ENCODE assay signal across 11 mouse cellular contexts in genomic region chr3:31097102-31097720, GRCm38 (mm10). TPM values are rescaled to one million over a fixed set of nuclear protein-coding genes. Genes with fewer than 3 reads are reported as not detected.
DNase-seq lines count a peak whose midpoint lies in the region; ATAC-seq and TF ChIP-seq lines count a peak whose summit lies in the region.
"Had no signal": no experiment of that assay in that cellular context is flagged by ENCODE, and none has a peak within 500 bp of the region (broad histone marks: within the 10 kb centered on the region; RNA-seq: fewer than 3 reads in every experiment).

No protein-coding gene starts in this region.

- WGBS in lung, postnatal 0 days = 66% methylated on average over 13 of the region's 13 CpGs
- 82% methylated on average over 13 of the region's 13 CpGs for WGBS in intestine, postnatal 0 days
- 76% methylated on average over 13 of the region's 13 CpGs for WGBS in stomach, embryonic 16.5 days

- peak; percentile 70 for TF ChIP-seq EP300 in lung, postnatal 0 days (IDR thresholded peaks at IDR 0.05)

- intact Hi-C loops in gastrocnemius, postnatal 14 days (cut with DNase I; ENCODE audit: low total_unique reads) = no loop called here

- H3K36me3 ChIP-seq in lung, postnatal 0 days (ENCODE audit: insufficient read depth, low read length) = no peaks in the 10 kb centered on the region
- peaks cover 7% of the 10 kb centered on the region; the same call in 1 of the 2 replicates for H3K36me3 ChIP-seq in intestine, postnatal 0 days (ENCODE audit: control insufficient read depth, insufficient read depth)
- no peaks in the 10 kb centered on the region for H3K36me3 ChIP-seq in stomach, embryonic 16.5 days (ENCODE audit: control insufficient read depth, insufficient read depth, low read length)

- H3K27me3 ChIP-seq in lung, postnatal 0 days (replicated peaks; ENCODE audit: insufficient read depth, low read length) = no peaks in the 10 kb centered on the region
- H3K27me3 ChIP-seq in intestine, postnatal 0 days (replicated peaks; ENCODE audit: control insufficient read depth, insufficient read depth, low read length) = no peaks in the 10 kb centered on the region
- H3K27me3 ChIP-seq in stomach, embryonic 16.5 days (ENCODE audit: control insufficient read depth, insufficient read depth, low read length) = no peaks in the 10 kb centered on the region

- H3K4me1 ChIP-seq in lung, postnatal 0 days (ENCODE audit: insufficient read depth, low read depth, low read length) = peaks cover 14% of the 10 kb centered on the region; the same call in 1 of the 2 replicates
- H3K4me1 ChIP-seq in intestine, postnatal 0 days (replicated peaks; ENCODE audit: control insufficient read depth, insufficient read depth, low read length) = peaks cover 23% of the 10 kb centered on the region
- peaks cover 15% of the 10 kb centered on the region for H3K4me1 ChIP-seq in stomach, embryonic 16.5 days (ENCODE audit: control insufficient read depth, insufficient read depth, low read length)

- peak; percentile 88 for DNase-seq in heart, adult 11 months
- no peak for DNase-seq in heart, adult 8-10 months (ENCODE audit: low spot score)
- peak; percentile 87 for DNase-seq in lung, postnatal 0 days (ENCODE audit: low spot score)
- DNase-seq in lung, adult 18-20 months = no peak
- DNase-seq in gastrocnemius, postnatal 14 days = no peak
- DNase-seq in B cell, adult 2 months = no peak
- DNase-seq: layer of hippocampus, postnatal 36 days; lung, postnatal 10 days; right cerebral cortex, postnatal 4 days had no signal

- TF ChIP-seq CTCF in lung, postnatal 0 days (IDR thresholded peaks at IDR 0.05) = no peak
- TF ChIP-seq CTCF in intestine, postnatal 0 days (IDR thresholded peaks at IDR 0.05; ENCODE audit: low read depth) = no peak

- no peaks in the 10 kb centered on the region for H3K9me3 ChIP-seq in lung, postnatal 0 days (ENCODE audit: low read length)
- H3K9me3 ChIP-seq in intestine, postnatal 0 days (ENCODE audit: control insufficient read depth) = no peaks in the 10 kb centered on the region
- no peaks in the 10 kb centered on the region for H3K9me3 ChIP-seq in stomach, embryonic 16.5 days (replicated peaks; ENCODE audit: control insufficient read depth, low read length)

- H3K4me3 ChIP-seq in lung, postnatal 0 days (ENCODE audit: low read depth, low read length) = peak overlapping the region; percentile 5; the same call in 1 of the 2 replicates
- no peak overlapping the region for H3K4me3 ChIP-seq in intestine, postnatal 0 days (ENCODE audit: low read depth, low read length)
- peak overlapping the region; percentile 4; the same call in 1 of the 2 replicates for H3K4me3 ChIP-seq in stomach, embryonic 16.5 days (replicated peaks; ENCODE audit: low read length)

- H3K4me2 ChIP-seq in lung, postnatal 0 days (replicated peaks; ENCODE audit: low read depth, low read length) = peak overlapping the region; percentile 43
- H3K4me2 ChIP-seq in intestine, postnatal 0 days (replicated peaks; ENCODE audit: low read depth) = peak overlapping the region; percentile 40
- peak overlapping the region; percentile 20 for H3K4me2 ChIP-seq in stomach, embryonic 16.5 days (ENCODE audit: low read depth, low read length)

- H3K27ac ChIP-seq in lung, postnatal 0 days (ENCODE audit: low read length) = peak overlapping the region; percentile 99
- no peak overlapping the region for H3K27ac ChIP-seq in intestine, postnatal 0 days (ENCODE audit: low read depth, low read length)
- no peak overlapping the region for H3K27ac ChIP-seq in stomach, embryonic 16.5 days (ENCODE audit: low read length)

- H3K9ac ChIP-seq in lung, postnatal 0 days (replicated peaks; ENCODE audit: low read depth) = no peak overlapping the region
- H3K9ac ChIP-seq in intestine, postnatal 0 days (ENCODE audit: low read depth, low read length) = no peak overlapping the region
- 0 out of 2 replicates have a peak overlapping the region, but pooled peaks have one; percentile 7 for H3K9ac ChIP-seq in stomach, embryonic 16.5 days (ENCODE audit: low read length)

- no peak for ATAC-seq in lung, postnatal 0 days
- no peak for ATAC-seq in intestine, postnatal 0 days
- no peak for ATAC-seq in stomach, embryonic 16.5 days (ENCODE audit: insufficient read depth, low FRiP score)

RNA-seq across cellular contexts. Expression of gene Skil, which starts 2.4 kb away (rescaled TPM):
- 10 to 100 TPM; 11.4 to 18.7 (median 14.9) TPM for total RNA-seq in heart, adult 8-10 months (2022)
- 24.8 and 29.6 TPM in 2 replicates for polyA plus RNA-seq in lung, postnatal 0 days (2015; fragmentation: Nextera tagmentation; extraction: Ambion mirVana)
- polyA plus RNA-seq in intestine, postnatal 0 days (2015; fragmentation: Nextera tagmentation; extraction: Ambion mirVana) = 19.1 and 22.1 TPM in 2 replicates
- polyA plus RNA-seq in stomach, embryonic 16.5 days (2015; fragmentation: Nextera tagmentation; extraction: Ambion mirVana) = 20.8 and 21.3 TPM in 2 replicates
- 10 to 100 TPM; 12.7 TPM for total RNA-seq in gastrocnemius, postnatal 14 days (2021)

RNA-seq across cellular contexts. Expression of gene Cldn11, which starts 52.5 kb away (rescaled TPM):
- total RNA-seq in heart, adult 8-10 months (2022) = under 1 TPM; 0.37 to 0.47 (median 0.42) TPM
- 1.3 and 2.2 TPM in 2 replicates for polyA plus RNA-seq in lung, postnatal 0 days (2015; fragmentation: Nextera tagmentation; extraction: Ambion mirVana)
- polyA plus RNA-seq in intestine, postnatal 0 days (2015; fragmentation: Nextera tagmentation; extraction: Ambion mirVana) = 0.92 and 1.1 TPM in 2 replicates
- 3.3 and 4.2 TPM in 2 replicates for polyA plus RNA-seq in stomach, embryonic 16.5 days (2015; fragmentation: Nextera tagmentation; extraction: Ambion mirVana)
- under 1 TPM; 0.58 to 0.78 TPM for total RNA-seq in gastrocnemius, postnatal 14 days (2021)

Comparison
In these comparisons a context has a peak if more than half of its experiments do, and no peak if none do; other contexts are left out.
1. DNase-seq: peak in heart, adult 11 months (single experiment) and lung, postnatal 0 days (single experiment); none in heart, adult 8-10 months (single experiment), lung, adult 18-20 months (0 of 2), gastrocnemius, postnatal 14 days (single experiment) and B cell, adult 2 months (0 of 2).
2. Peak in every context shown above with its lines, with median percentiles within 50 percentile points of each other: H3K4me2 ChIP-seq.